Mouse (Mus musculus): ENCODE results near the gene Pmvk. TPM values are rescaled to one million over a fixed set of nuclear protein-coding genes. Genes with fewer than 3 reads are reported as not detected.
"Not testable (repeated sequence)": the region's sequence is repeated elsewhere in the genome, so short reads cannot be mapped to it uniquely, and the experiment has no call there.

Pmvk gene
- polyA plus RNA-seq, 1 experiment from 2014 or later: 99.9 TPM

DNA sequence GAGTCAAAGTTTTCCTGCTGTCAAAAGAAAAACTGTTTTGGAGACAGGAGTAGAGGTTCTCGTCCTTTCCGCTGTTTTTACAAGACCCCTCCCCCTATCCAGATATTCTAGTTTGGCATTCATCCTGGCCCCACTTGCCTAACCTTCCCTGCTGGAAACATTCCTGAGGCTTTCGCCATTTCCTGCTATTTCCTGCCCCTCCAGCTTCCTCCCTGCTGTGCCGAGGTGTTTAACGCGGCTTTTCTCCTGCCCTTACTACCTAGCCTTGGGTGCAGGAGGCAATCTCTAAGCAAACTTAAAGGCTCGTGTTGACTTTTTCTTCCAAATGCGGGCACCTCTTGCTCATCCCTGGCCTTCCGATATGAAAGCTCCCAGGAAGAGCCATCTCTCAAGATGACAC lies 34.8 kb upstream of the Pmvk start:
- Histone ChIP-seq H3K27me3 (no peaks in the 10 kb centered on the region), H3K4me2 (replicated peaks) (peak overlapping the region; percentile 88), H3K4me1 (replicated peaks) (peaks cover 58% of the 10 kb centered on the region), H3K36me3 (peaks cover 16% of the 10 kb centered on the region), H3K4me3 (replicated peaks) (peak overlapping the region; percentile 57), H3K9me3 (no peaks in the 10 kb centered on the region), H3K27ac (peak overlapping the region; percentile 76), H3K9ac (replicated peaks) (peak overlapping the region; percentile 69)
- 5% methylated on average over 9 of the region's 9 CpGs for WGBS
- ATAC-seq: no peak

DNA sequence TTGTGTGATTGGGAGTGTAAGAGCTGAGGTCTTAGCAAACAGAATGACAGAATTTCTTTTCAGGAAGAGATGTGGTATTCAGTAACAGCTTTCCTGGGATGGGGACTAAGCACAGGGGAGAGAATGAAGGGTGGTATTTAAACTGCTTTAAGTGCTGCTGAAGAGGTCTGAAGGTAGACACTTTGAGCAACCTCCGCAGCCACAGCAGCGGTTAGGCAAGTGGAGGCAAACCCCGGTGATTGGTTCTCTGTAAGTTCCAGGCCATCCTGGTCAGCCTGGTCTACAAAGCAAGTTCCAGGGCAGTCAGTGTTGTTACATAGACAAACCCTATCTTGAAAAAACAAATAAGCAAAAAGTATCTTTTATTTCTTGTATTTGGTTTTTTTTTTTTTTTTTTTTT lies 34.4 kb upstream of the Pmvk start:
- ATAC-seq: no peak
- 40% methylated on average over 3 of the region's 3 CpGs for WGBS
- H3K4me2 ChIP-seq (replicated peaks): peak overlapping the region; percentile 88

DNA sequence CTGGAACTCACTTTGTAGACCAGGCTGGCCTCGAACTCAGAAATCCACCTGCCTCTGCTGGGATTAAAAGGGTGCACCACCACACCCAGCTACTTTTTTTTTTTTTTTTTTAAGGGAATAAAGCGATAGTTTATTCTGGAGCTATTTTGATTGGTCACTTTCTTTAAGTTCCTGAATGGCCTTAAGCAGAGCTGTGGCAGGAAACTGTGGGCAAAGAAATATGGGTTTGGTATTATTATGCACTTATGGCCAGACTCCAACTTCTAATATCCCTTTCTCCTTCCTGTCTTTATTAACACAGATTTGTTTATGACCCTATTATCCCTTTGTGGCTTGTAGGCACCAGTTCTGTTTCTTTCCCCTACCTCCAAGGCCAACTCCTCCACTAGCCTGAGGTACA lies 33.9 kb upstream of the Pmvk start:
- Histone ChIP-seq H3K27me3 (no peaks in the 10 kb centered on the region), H3K9ac (replicated peaks) (no peak overlapping the region), H3K27ac (no peak overlapping the region), H3K36me3 (peaks cover 13% of the 10 kb centered on the region), H3K9me3 (no peaks in the 10 kb centered on the region), H3K4me3 (replicated peaks) (no peak overlapping the region), H3K4me2 (replicated peaks) (peak overlapping the region; percentile 58), H3K4me1 (replicated peaks) (peaks cover 58% of the 10 kb centered on the region)
- ATAC-seq: no peak
- 64% methylated on average over 2 of the region's 2 CpGs for WGBS

More for the DNA sequence above, 34.4 kb upstream of the Pmvk start:
- H3K27me3 ChIP-seq: no peaks in the 10 kb centered on the region
- H3K4me3 ChIP-seq (replicated peaks): peak overlapping the region; percentile 57
- H3K9ac ChIP-seq (replicated peaks): peak overlapping the region; percentile 69
- no peaks in the 10 kb centered on the region for H3K9me3 ChIP-seq
- peak overlapping the region; percentile 76 for H3K27ac ChIP-seq
- peaks cover 16% of the 10 kb centered on the region for H3K36me3 ChIP-seq
- peaks cover 58% of the 10 kb centered on the region for H3K4me1 ChIP-seq (replicated peaks)

DNA sequence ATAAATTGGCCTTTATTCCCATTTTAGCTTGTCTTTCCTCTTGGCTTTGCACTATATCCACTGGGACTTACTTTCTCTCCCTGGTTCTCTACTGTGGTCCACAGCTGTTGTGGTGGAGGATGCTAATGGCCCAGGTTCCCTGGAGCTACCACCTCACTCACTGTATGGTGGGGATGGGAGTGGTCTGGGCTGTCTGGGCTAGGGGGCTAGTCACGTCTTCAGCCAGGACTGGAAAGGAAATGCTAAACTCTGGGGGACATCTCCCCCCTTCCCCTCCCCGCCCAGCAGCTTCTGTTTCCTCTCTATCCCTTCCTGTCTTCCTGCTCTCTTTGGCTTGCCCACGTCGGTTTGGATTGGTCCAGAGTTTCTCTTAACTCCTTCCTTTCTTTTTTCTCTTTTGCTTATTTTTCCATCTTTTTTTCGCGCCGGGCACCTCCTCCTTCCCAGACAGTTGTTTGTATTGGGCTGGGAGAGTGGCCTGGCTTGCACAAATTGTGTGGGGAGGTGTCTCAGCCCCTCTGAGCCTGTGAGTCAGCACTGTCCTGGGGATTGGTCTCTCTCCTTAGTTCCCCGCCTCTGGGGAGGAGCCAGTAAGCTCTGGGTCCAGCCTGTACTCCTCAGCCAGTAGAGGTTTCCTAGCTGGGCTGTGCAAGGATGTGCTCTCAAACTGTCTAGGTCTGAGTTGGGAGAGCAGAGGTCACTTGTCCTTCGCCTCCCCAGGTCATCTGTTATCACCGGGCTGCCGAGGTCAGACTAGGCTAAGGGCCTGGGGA lies 33.2 kb upstream of the Pmvk start:
- Histone ChIP-seq H3K4me1 (replicated peaks) (peaks cover 57% of the 10 kb centered on the region), H3K9ac (replicated peaks) (peak overlapping the region; percentile 72), H3K4me3 (replicated peaks) (peak overlapping the region; percentile 36), H3K27ac (no peak overlapping the region), H3K9me3 (no peaks in the 10 kb centered on the region), H3K36me3 (peaks cover 9% of the 10 kb centered on the region; the same call in 1 of the 2 replicates), H3K4me2 (replicated peaks) (peak overlapping the region; percentile 58), H3K27me3 (no peaks in the 10 kb centered on the region)
- WGBS: 4% methylated on average over 11 of the region's 11 CpGs
- ATAC-seq: peak; percentile 37

DNA sequence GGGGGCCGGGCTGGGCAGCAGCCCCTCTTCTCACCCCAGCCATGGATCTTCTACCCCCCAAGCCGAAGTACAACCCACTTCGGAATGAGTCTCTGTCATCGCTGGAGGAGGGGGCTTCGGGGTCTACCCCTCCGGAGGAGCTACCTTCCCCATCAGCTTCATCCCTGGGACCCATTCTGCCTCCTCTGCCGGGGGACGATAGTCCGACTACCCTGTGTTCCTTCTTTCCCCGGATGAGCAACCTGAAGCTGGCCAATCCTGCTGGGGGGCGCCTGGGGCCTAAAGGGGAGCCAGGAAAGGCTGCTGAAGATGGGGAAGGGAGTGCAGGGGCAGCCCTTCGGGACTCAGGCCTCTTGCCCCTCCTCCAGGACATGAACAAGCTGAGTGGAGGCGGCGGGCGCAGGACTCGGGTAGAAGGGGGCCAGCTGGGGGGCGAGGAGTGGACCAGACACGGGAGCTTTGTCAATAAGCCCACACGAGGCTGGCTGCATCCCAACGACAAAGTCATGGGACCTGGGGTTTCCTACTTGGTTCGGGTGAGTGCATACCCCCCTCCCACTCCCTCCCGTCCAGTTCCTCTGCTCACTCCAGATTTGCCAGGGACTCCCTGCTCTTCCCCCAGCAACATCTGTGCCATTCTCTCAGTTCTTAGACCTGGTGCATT lies 32.4 kb upstream of the Pmvk start:
- Histone ChIP-seq H3K4me1 (replicated peaks) (peaks cover 49% of the 10 kb centered on the region), H3K4me3 (replicated peaks) (peak overlapping the region; percentile 36), H3K27ac (no peak overlapping the region), H3K4me2 (replicated peaks) (peak overlapping the region; percentile 58), H3K27me3 (no peaks in the 10 kb centered on the region), H3K9ac (replicated peaks) (peak overlapping the region; percentile 72), H3K9me3 (no peaks in the 10 kb centered on the region), H3K36me3 (peaks cover 14% of the 10 kb centered on the region)
- ATAC-seq: no peak
- WGBS: 4% methylated on average over 22 of the region's 22 CpGs

GRCm38 (mm10) chr3:89422556-89423205 lies 31.7 kb upstream of the Pmvk start:
- no peak overlapping the region for H3K4me3 ChIP-seq (replicated peaks)
- ATAC-seq: no peak
- H3K36me3 ChIP-seq: peaks cover 20% of the 10 kb centered on the region
- H3K27me3 ChIP-seq: no peaks in the 10 kb centered on the region
- peak overlapping the region; percentile 58 for H3K4me2 ChIP-seq (replicated peaks)
- peaks cover 42% of the 10 kb centered on the region for H3K4me1 ChIP-seq (replicated peaks)
- H3K9ac ChIP-seq (replicated peaks): no peak overlapping the region
- 72% methylated on average over 6 of the region's 6 CpGs for WGBS
- no peaks in the 10 kb centered on the region for H3K9me3 ChIP-seq
- no peak overlapping the region for H3K27ac ChIP-seq

- Histone ChIP-seq H3K27me3 (no peaks in the 10 kb centered on the region), H3K36me3 (peaks cover 24% of the 10 kb centered on the region), H3K4me3 (replicated peaks) (no peak overlapping the region), H3K9ac (replicated peaks) (no peak overlapping the region), H3K9me3 (no peaks in the 10 kb centered on the region), H3K4me1 (replicated peaks) (peaks cover 34% of the 10 kb centered on the region), H3K27ac (no peak overlapping the region), H3K4me2 (replicated peaks) (no peak overlapping the region)
- 93% methylated on average over 5 of the region's 5 CpGs for WGBS
- ATAC-seq: no peak
Measured at GRCm38 (mm10) chr3:89424416-89425140, 29.8 kb upstream of the Pmvk start.

- Histone ChIP-seq H3K27ac (no peak overlapping the region), H3K4me3 (replicated peaks) (no peak overlapping the region)
- WGBS: 87% methylated on average over 5 of the region's 5 CpGs
Measured at GRCm38 (mm10) chr3:89425141-89425525, 29.2 kb upstream of the Pmvk start.

DNA sequence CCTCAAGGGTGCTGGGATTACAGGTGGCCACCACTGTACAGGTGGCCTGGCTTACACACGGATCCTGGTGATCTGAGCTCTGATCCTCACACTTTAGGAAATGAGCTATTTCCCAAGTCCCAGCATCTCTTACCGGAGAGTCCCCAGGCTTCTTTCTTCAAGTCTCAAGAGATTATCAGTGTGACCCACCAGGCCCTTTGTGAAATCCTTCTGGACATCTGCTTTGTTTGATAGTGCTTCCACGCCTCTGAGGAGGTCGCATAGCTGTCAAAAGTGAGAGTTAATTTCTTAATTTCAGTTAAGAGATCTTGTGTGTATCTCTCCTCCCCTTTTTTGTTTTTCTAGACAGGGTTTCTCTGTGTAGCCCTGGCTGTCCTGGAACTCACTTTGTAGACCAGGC lies 28.5 kb upstream of the Pmvk start:
- Histone ChIP-seq H3K4me3 (replicated peaks) (no peak overlapping the region), H3K4me1 (replicated peaks) (peaks cover 27% of the 10 kb centered on the region), H3K4me2 (replicated peaks) (no peak overlapping the region), H3K36me3 (peaks cover 24% of the 10 kb centered on the region), H3K27me3 (no peaks in the 10 kb centered on the region), H3K9ac (replicated peaks) (no peak overlapping the region), H3K9me3 (no peaks in the 10 kb centered on the region), H3K27ac (no peak overlapping the region)
- ATAC-seq: no peak
- 89% methylated on average over 4 of the region's 4 CpGs for WGBS

More at GRCm38 (mm10) chr3:89425141-89425525, 29.2 kb upstream of the Pmvk start:
- no peak overlapping the region for H3K4me2 ChIP-seq (replicated peaks)
- peaks cover 29% of the 10 kb centered on the region for H3K4me1 ChIP-seq (replicated peaks)
- ATAC-seq: no peak
- H3K36me3 ChIP-seq: peaks cover 24% of the 10 kb centered on the region
- H3K9ac ChIP-seq (replicated peaks): no peak overlapping the region
- H3K9me3 ChIP-seq: no peaks in the 10 kb centered on the region
- no peaks in the 10 kb centered on the region for H3K27me3 ChIP-seq

GRCm38 (mm10) chr3:89429021-89429420 lies 25.3 kb upstream of the Pmvk start:
- H3K9ac ChIP-seq (replicated peaks); H3K9me3 ChIP-seq; ATAC-seq; H3K27ac ChIP-seq; H3K4me2 ChIP-seq (replicated peaks); H3K4me3 ChIP-seq (replicated peaks); H3K27me3 ChIP-seq: not testable (repeated sequence)
- Histone ChIP-seq H3K4me1 (replicated peaks) (peaks cover 16% of the 10 kb centered on the region), H3K36me3 (peaks cover 44% of the 10 kb centered on the region)
- WGBS: 88% methylated on average over 7 of the region's 7 CpGs

GRCm38 (mm10) chr3:89430171-89431159 lies 23.9 kb upstream of the Pmvk start, which contains the start of gene Pygo2:
TSS of gene Pygo2 (plus strand) at chr3:89430214.
- H3K27me3 ChIP-seq: no peaks in the 10 kb centered on the region
- ATAC-seq: peak; percentile 99
- WGBS: 2% methylated on average over 66 of the region's 68 CpGs
- peak within 1 kb of the TSS; percentile 90 for H3K9ac ChIP-seq (replicated peaks)
- peak within 1 kb of the TSS; percentile 81 for H3K4me3 ChIP-seq (replicated peaks)
- no peaks in the 10 kb centered on the region for H3K9me3 ChIP-seq
- peak within 1 kb of the TSS; percentile 91 for H3K27ac ChIP-seq
- peaks cover 24% of the 10 kb centered on the region for H3K4me1 ChIP-seq (replicated peaks)
- peak within 1 kb of the TSS; percentile 87 for H3K4me2 ChIP-seq (replicated peaks)
- peaks cover 49% of the 10 kb centered on the region for H3K36me3 ChIP-seq

All from midbrain, embryonic 13.5 days (tissue).